In genomic region chr13:103623810-103624209, GRCm38 (mm10) we compare ENCODE assay signal across 22 mouse cellular contexts.
DNase-seq lines count a peak whose midpoint lies in the region; ATAC-seq and TF ChIP-seq lines count a peak whose summit lies in the region.
"Had no signal": no experiment of that assay in that cellular context is flagged by ENCODE, and none has a peak within 500 bp of the region (broad histone marks: within the 10 kb centered on the region; RNA-seq: fewer than 3 reads in every experiment).

No protein-coding gene starts in this region.

- no peak for TF ChIP-seq CTCF in lung, embryonic 14.5 days (IDR thresholded peaks at IDR 0.05; ENCODE audit: low read depth)

- ATAC-seq in lung, embryonic 14.5 days (ENCODE audit: insufficient read depth) = peak; percentile 52; the same call in 1 of the 2 replicates
- ATAC-seq in lung, embryonic 16.5 days (ENCODE audit: low read depth) = peak; percentile 28; the same call in 1 of the 2 replicates
- 0 out of 2 replicates have a peak, but pooled peaks have one; percentile 21 for ATAC-seq in midbrain, embryonic 16.5 days
- ATAC-seq: forebrain, embryonic 14.5 days had no signal

- no peak overlapping the region for H3K4me2 ChIP-seq in lung, embryonic 14.5 days
- no peak overlapping the region for H3K4me2 ChIP-seq in lung, embryonic 16.5 days (ENCODE audit: low read depth, low read length)
- H3K4me2 ChIP-seq in midbrain, embryonic 16.5 days (ENCODE audit: low read length) = no peak overlapping the region
- H3K4me2 ChIP-seq: embryonic facial prominence, embryonic 13.5 days; embryonic facial prominence, embryonic 15.5 days; forebrain, embryonic 12.5 days had no signal

- no peak overlapping the region for H3K4me3 ChIP-seq in lung, embryonic 14.5 days (ENCODE audit: low read depth, low read length)
- no peak overlapping the region for H3K4me3 ChIP-seq in lung, embryonic 16.5 days (ENCODE audit: low read length)
- no peak overlapping the region for H3K4me3 ChIP-seq in midbrain, embryonic 16.5 days (ENCODE audit: low read depth, low read length)
- no peak overlapping the region for H3K4me3 ChIP-seq in midbrain, embryonic 10.5 days
- H3K4me3 ChIP-seq: embryonic facial prominence, embryonic 13.5 days; embryonic facial prominence, embryonic 15.5 days; erythroblast, embryonic 14.5 days; forebrain, embryonic 10.5 days; forebrain, embryonic 12.5 days had no signal

- WGBS in lung, embryonic 14.5 days = 58% methylated on average over 2 of the region's 2 CpGs
- WGBS in lung, embryonic 16.5 days = 46% methylated on average over 2 of the region's 2 CpGs
- 66% methylated on average over 2 of the region's 2 CpGs for WGBS in midbrain, embryonic 16.5 days
- 87% methylated on average over 2 of the region's 2 CpGs for WGBS in midbrain, embryonic 10.5 days

- no peaks in the 10 kb centered on the region for H3K27me3 ChIP-seq in lung, embryonic 14.5 days (ENCODE audit: insufficient read depth, low read length)
- H3K27me3 ChIP-seq in lung, embryonic 16.5 days (ENCODE audit: control insufficient read depth, insufficient read depth, low read depth, low read length) = no peaks in the 10 kb centered on the region
- no peaks in the 10 kb centered on the region for H3K27me3 ChIP-seq in midbrain, embryonic 16.5 days (ENCODE audit: control insufficient read depth, insufficient read depth, low read depth, low read length)
- H3K27me3 ChIP-seq in midbrain, embryonic 10.5 days (ENCODE audit: low read depth, poor library complexity, severe bottlenecking) = no peaks in the 10 kb centered on the region
- H3K27me3 ChIP-seq: embryonic facial prominence, embryonic 15.5 days; forebrain, embryonic 12.5 days had no signal

- no peaks in the 10 kb centered on the region for H3K4me1 ChIP-seq in lung, embryonic 14.5 days (ENCODE audit: insufficient read depth)
- H3K4me1 ChIP-seq in lung, embryonic 16.5 days (replicated peaks; ENCODE audit: control insufficient read depth, insufficient read depth, low read length) = no peaks in the 10 kb centered on the region
- H3K4me1 ChIP-seq in midbrain, embryonic 16.5 days (ENCODE audit: control insufficient read depth, insufficient read depth, low read length) = peaks cover 16% of the 10 kb centered on the region
- H3K4me1 ChIP-seq in midbrain, embryonic 10.5 days = peaks cover 12% of the 10 kb centered on the region
- H3K4me1 ChIP-seq: embryonic facial prominence, embryonic 13.5 days; embryonic facial prominence, embryonic 15.5 days had no signal

- no peak overlapping the region for H3K27ac ChIP-seq in lung, embryonic 14.5 days (ENCODE audit: low read depth)
- H3K27ac ChIP-seq in lung, embryonic 16.5 days (ENCODE audit: low read length) = no peak overlapping the region
- no peak overlapping the region; the same call in 1 of the 2 replicates for H3K27ac ChIP-seq in midbrain, embryonic 16.5 days (ENCODE audit: low read length)
- H3K27ac ChIP-seq in midbrain, embryonic 10.5 days (replicated peaks) = no peak overlapping the region
- H3K27ac ChIP-seq: embryonic facial prominence, embryonic 13.5 days; embryonic facial prominence, embryonic 15.5 days; forebrain, embryonic 10.5 days; forebrain, embryonic 12.5 days had no signal

- no peaks in the 10 kb centered on the region for H3K36me3 ChIP-seq in lung, embryonic 14.5 days (ENCODE audit: insufficient read depth)
- H3K36me3 ChIP-seq in lung, embryonic 16.5 days (ENCODE audit: control insufficient read depth, insufficient read depth, low read length) = no peaks in the 10 kb centered on the region
- H3K36me3 ChIP-seq in midbrain, embryonic 16.5 days (ENCODE audit: control insufficient read depth, insufficient read depth, low read length) = no peaks in the 10 kb centered on the region
- H3K36me3 ChIP-seq in midbrain, embryonic 10.5 days = no peaks in the 10 kb centered on the region
- H3K36me3 ChIP-seq: embryonic facial prominence, embryonic 13.5 days; embryonic facial prominence, embryonic 15.5 days; forebrain, embryonic 10.5 days; forebrain, embryonic 12.5 days had no signal

- H3K9me3 ChIP-seq in lung, embryonic 14.5 days (ENCODE audit: low read depth, low read length) = no peaks in the 10 kb centered on the region
- no peaks in the 10 kb centered on the region for H3K9me3 ChIP-seq in lung, embryonic 16.5 days (ENCODE audit: control insufficient read depth, low read length)
- no peaks in the 10 kb centered on the region for H3K9me3 ChIP-seq in midbrain, embryonic 16.5 days (replicated peaks; ENCODE audit: control insufficient read depth, low read length, poor library complexity, severe bottlenecking)
- no peaks in the 10 kb centered on the region for H3K9me3 ChIP-seq in midbrain, embryonic 10.5 days (replicated peaks)
- H3K9me3 ChIP-seq: embryonic facial prominence, embryonic 13.5 days; embryonic facial prominence, embryonic 15.5 days; forebrain, embryonic 10.5 days; forebrain, embryonic 12.5 days had no signal

- H3K9ac ChIP-seq in lung, embryonic 14.5 days = no peak overlapping the region
- no peak overlapping the region for H3K9ac ChIP-seq in lung, embryonic 16.5 days (ENCODE audit: low read length)
- no peak overlapping the region for H3K9ac ChIP-seq in midbrain, embryonic 16.5 days (ENCODE audit: low read depth, low read length)
- H3K9ac ChIP-seq: embryonic facial prominence, embryonic 13.5 days; embryonic facial prominence, embryonic 15.5 days; forebrain, embryonic 12.5 days had no signal

- DNase-seq in lung, embryonic 14.5 days = peak; percentile 63
- no peak for DNase-seq in lung, postnatal 14 days
- DNase-seq in lung, postnatal 10 days = no peak
- no peak for DNase-seq in midbrain, embryonic 10.5 days (ENCODE audit: low spot score)
- DNase-seq: adrenal gland, adult 2 months; adrenal gland, postnatal 10 days; adrenal gland, postnatal 25 days; cerebellum, adult 11 months; cerebellum, adult 18-20 months; cerebellum, adult 8-10 months; cerebellum, adult 9-11 months; cerebellum, postnatal 14 days; cerebellum, postnatal 36 days; embryo, embryonic 11 days had no signal
